Mouse (Mus musculus) kidney, adult 2 months (tissue): ENCODE data around the gene Lrrc32. TPM values are rescaled to one million over a fixed set of nuclear protein-coding genes. Genes with fewer than 3 reads are reported as not detected.

Experiments
- DNase-seq: peaks from one replicate; pipeline ENCODE4 v3.0.0; 2021
- H3K27ac ChIP-seq: fragments of 200-500 bp; 2 replicates; pipeline ENCODE4 v1.5.1; 2012; ENCODE audit warnings: low read depth, low read length, control low read depth, inconsistent platforms; ENCODE audit not compliant: insufficient read depth
- H3K27me3 ChIP-seq: fragments of 200-500 bp; replicated peaks from 2 replicates; pipeline ENCODE4 v1.6.1; 2012; ENCODE audit warnings: mild to moderate bottlenecking, moderate library complexity, low read length, inconsistent platforms; ENCODE audit not compliant: control insufficient read depth, insufficient read depth
- H3K36me3 ChIP-seq: fragments of 200-500 bp; 2 replicates; pipeline ENCODE4 v1.6.1; 2012; ENCODE audit warnings: mild to moderate bottlenecking, moderate library complexity, low read length, inconsistent platforms; ENCODE audit not compliant: control insufficient read depth, insufficient read depth
- H3K4me1 ChIP-seq: fragments of 200-500 bp; 2 replicates; pipeline ENCODE4 v1.6.1; 2011; ENCODE audit warnings: low read length; ENCODE audit not compliant: control insufficient read depth, insufficient read depth
- H3K4me3 ChIP-seq: fragments of 200-500 bp; 2 replicates; pipeline ENCODE4 v1.5.1; 2011; ENCODE audit warnings: mild to moderate bottlenecking, low read depth, low read length, control low read depth; ENCODE audit not compliant: insufficient read depth
- CTCF ChIP-seq: fragments of 200-500 bp; conservative IDR thresholded peaks from 2 replicates; pipeline ENCODE4 v1.5.1; 2011; ENCODE audit warnings: low read depth, mild to moderate bottlenecking, control low read depth, low read length, moderate library complexity, mixed read lengths; ENCODE audit not compliant: insufficient read depth, insufficient read length
- POLR2A ChIP-seq: fragments of 200-500 bp; IDR thresholded peaks from one replicate; pipeline ENCODE4 v1.6.1; 2011; ENCODE audit warnings: low read depth, low read length, control low read depth
- WGBS: fragments of 180-500 bp; shearing (Covaris S2); methylation state at CpG from one replicate; pipeline ENCODE4 v1.1.7; 2018; 5-methylcytosine and 5-hydroxymethylcytosine counted together
- polyA plus RNA-seq: library from polyadenylated mRNA; depleted of rRNA; stranded (reverse); fragments of >200 nt; gene quantifications from 2 replicates; pipeline ENCODE4 v1.2.3, GENCODE M21; 2012

Lrrc32 gene
- polyA plus RNA-seq, 1 experiment, result 22.1 TPM

GRCm38 (mm10) chr7:98488398-98489130, 519 bp upstream of the Lrrc32 start:
- WGBS, result 92% methylated on average over 13 of the region's 13 CpGs
- Histone ChIP-seq H3K27me3 (no peaks in the 10 kb centered on the region), H3K4me3 (no peak overlapping the region), H3K36me3 (no peaks in the 10 kb centered on the region), H3K4me1 (no peaks in the 10 kb centered on the region), H3K27ac (0 out of 2 replicates have a peak overlapping the region, but pooled peaks have one; percentile 9)
- TF ChIP-seq POLR2A (no peak), CTCF (no peak)
- no peak for DNase-seq

GRCm38 (mm10) chr7:98489623-98490084, 571 bp downstream of the Lrrc32 start:
- no peak for TF ChIP-seq POLR2A
- TF ChIP-seq CTCF, result 0 out of 2 replicates have a peak, but pooled peaks have one; percentile 4
- H3K27ac ChIP-seq, result peak overlapping the region; percentile 54
- no peaks in the 10 kb centered on the region for H3K36me3 ChIP-seq
- H3K4me1 ChIP-seq, result no peaks in the 10 kb centered on the region
- H3K4me3 ChIP-seq, result peak overlapping the region; percentile 80
- no peaks in the 10 kb centered on the region for H3K27me3 ChIP-seq
- peak; percentile 82 for DNase-seq
- WGBS, result under 1% methylated on average over 50 of the region's 50 CpGs

GRCm38 (mm10) chr7:98490328-98490727, 1.2 kb downstream of the Lrrc32 start:
- no peaks in the 10 kb centered on the region for H3K4me1 ChIP-seq
- TF ChIP-seq CTCF (no peak), POLR2A (no peak)
- 40% methylated on average over 4 of the region's 4 CpGs for WGBS
- no peak for DNase-seq
- peak overlapping the region; percentile 54; the same call in 1 of the 2 replicates for H3K27ac ChIP-seq
- no peaks in the 10 kb centered on the region for H3K27me3 ChIP-seq
- H3K4me3 ChIP-seq, result peak overlapping the region; percentile 80
- no peaks in the 10 kb centered on the region for H3K36me3 ChIP-seq

- Histone ChIP-seq H3K36me3 (no peaks in the 10 kb centered on the region), H3K27ac (peak overlapping the region; percentile 54; the same call in 1 of the 2 replicates), H3K4me1 (no peaks in the 10 kb centered on the region), H3K27me3 (no peaks in the 10 kb centered on the region), H3K4me3 (peak overlapping the region; percentile 80)
- TF ChIP-seq POLR2A (no peak), CTCF (no peak)
- WGBS, result 82% methylated on average over 6 of the region's 6 CpGs
- no peak for DNase-seq
Measured at GRCm38 (mm10) chr7:98490911-98491310, 1.8 kb downstream of the Lrrc32 start.

- Histone ChIP-seq H3K4me3 (peak overlapping the region; percentile 80), H3K4me1 (no peaks in the 10 kb centered on the region), H3K27me3 (no peaks in the 10 kb centered on the region), H3K27ac (peak overlapping the region; percentile 67), H3K36me3 (no peaks in the 10 kb centered on the region)
- TF ChIP-seq CTCF (no peak), POLR2A (no peak)
- no peak for DNase-seq
- WGBS, result 62% methylated on average over 9 of the region's 9 CpGs
Measured at GRCm38 (mm10) chr7:98491451-98492200, 2.5 kb downstream of the Lrrc32 start.

- peak overlapping the region; percentile 67 for H3K27ac ChIP-seq
- WGBS, result 68% methylated on average over 5 of the region's 5 CpGs
- H3K4me1 ChIP-seq, result no peaks in the 10 kb centered on the region
- H3K36me3 ChIP-seq, result no peaks in the 10 kb centered on the region
- DNase-seq, result no peak
- TF ChIP-seq CTCF (no peak), POLR2A (no peak)
- no peaks in the 10 kb centered on the region for H3K27me3 ChIP-seq
- H3K4me3 ChIP-seq, result peak overlapping the region; percentile 80
Measured at GRCm38 (mm10) chr7:98492331-98492730, 3.2 kb downstream of the Lrrc32 start.

- peak; percentile 68 for DNase-seq
- TF ChIP-seq POLR2A, result no peak
- TF ChIP-seq CTCF, result no peak
- H3K4me1 ChIP-seq, result peaks cover 1% of the 10 kb centered on the region; the same call in 1 of the 2 replicates
- H3K4me3 ChIP-seq, result no peak overlapping the region
- H3K36me3 ChIP-seq, result no peaks in the 10 kb centered on the region
- peak overlapping the region; percentile 39 for H3K27ac ChIP-seq
- WGBS, result 53% methylated on average over 2 of the region's 2 CpGs
- no peaks in the 10 kb centered on the region for H3K27me3 ChIP-seq
Measured at GRCm38 (mm10) chr7:98493307-98493706, 4.2 kb downstream of the Lrrc32 start.
